Comparison of ENCODE assay signal across 8 mouse cellular contexts in the genomic region with DNA sequence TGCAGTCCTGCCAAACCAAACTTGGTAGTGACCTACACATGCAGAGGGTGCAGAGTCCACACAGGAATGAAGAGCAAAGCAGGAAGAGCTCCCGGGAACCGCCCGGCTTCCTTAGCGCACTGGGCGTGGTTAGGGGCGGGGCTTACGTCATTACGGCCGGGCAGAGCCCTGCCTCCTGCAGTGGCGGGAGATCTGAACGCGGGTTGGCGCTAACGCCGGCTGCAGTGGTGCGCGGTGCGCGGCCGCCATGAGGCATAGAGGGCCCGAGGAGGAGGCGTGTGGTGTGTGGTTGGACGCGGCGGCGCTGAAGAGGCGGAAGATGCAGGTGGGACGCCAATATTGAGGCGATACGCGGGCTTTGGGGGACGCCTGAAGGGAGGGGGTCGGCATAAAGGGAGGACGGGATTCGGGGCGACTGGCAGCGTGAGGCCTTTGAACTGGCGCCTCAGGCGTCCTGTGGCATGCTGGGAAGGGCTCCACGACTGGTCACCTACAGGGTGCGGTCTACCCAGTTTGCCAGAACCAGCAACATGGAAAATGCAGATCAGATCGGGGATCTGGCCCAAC. TPM values are rescaled to one million over a fixed set of nuclear protein-coding genes. Genes with fewer than 3 reads are reported as not detected.
DNase-seq lines count a peak whose midpoint lies in the region; ATAC-seq and TF ChIP-seq lines count a peak whose summit lies in the region.

Gene Aunip (plus strand): TSS at position 155 of the 567 bp plus-strand sequence.

- peak within 1 kb of the TSS; percentile 43; the same call in 1 of the 2 replicates for H3K27ac ChIP-seq in ES-Bruce4 (ENCODE audit: insufficient read depth, low read length)
- peak within 1 kb of the TSS; percentile 78 for H3K27ac ChIP-seq in forebrain, embryonic 12.5 days
- H3K27ac ChIP-seq in neural tube, embryonic 14.5 days (ENCODE audit: low read depth, low read length): no peak within 1 kb of the TSS
- peak within 1 kb of the TSS; percentile 85 for H3K27ac ChIP-seq in testis, adult 2 months (ENCODE audit: control insufficient read depth, insufficient read depth, low read depth, low read length)

- no peaks in the 10 kb centered on the region; the same call in 1 of the 2 replicates for H3K36me3 ChIP-seq in ES-Bruce4 (ENCODE audit: control insufficient read depth, insufficient read depth, low read length, poor library complexity, severe bottlenecking)
- peaks cover 3% of the 10 kb centered on the region; the same call in 1 of the 2 replicates for H3K36me3 ChIP-seq in forebrain, embryonic 12.5 days (replicated peaks)
- H3K36me3 ChIP-seq in neural tube, embryonic 14.5 days (ENCODE audit: control insufficient read depth, insufficient read depth, low read length): no peaks in the 10 kb centered on the region
- no peaks in the 10 kb centered on the region for H3K36me3 ChIP-seq in testis, adult 2 months (ENCODE audit: control insufficient read depth, insufficient read depth, low read length)

- intact Hi-C loops in heart, postnatal 10 days (cut with DNase I): no loop called here

- 0 out of 2 replicates have a peak, but pooled peaks have one; percentile 4 for TF ChIP-seq EP300 in ES-Bruce4 (IDR thresholded peaks at IDR 0.05; ENCODE audit: insufficient read depth, low read depth, low read length)

- ATAC-seq in forebrain, embryonic 12.5 days (ENCODE audit: low FRiP score): peak; percentile 95
- ATAC-seq in neural tube, embryonic 14.5 days (ENCODE audit: low read depth): peak; percentile 94

- H3K27me3 ChIP-seq in ES-Bruce4 (ENCODE audit: control insufficient read depth, insufficient read depth, low read length, poor library complexity, severe bottlenecking): no peaks in the 10 kb centered on the region
- no peaks in the 10 kb centered on the region for H3K27me3 ChIP-seq in forebrain, embryonic 12.5 days
- H3K27me3 ChIP-seq in neural tube, embryonic 14.5 days (ENCODE audit: control insufficient read depth, insufficient read depth, low read length): no peaks in the 10 kb centered on the region
- no peaks in the 10 kb centered on the region for H3K27me3 ChIP-seq in testis, adult 2 months (ENCODE audit: control insufficient read depth, insufficient read depth, low read length)

- peak within 1 kb of the TSS; percentile 77 for H3K4me2 ChIP-seq in forebrain, embryonic 12.5 days
- peak within 1 kb of the TSS; percentile 62 for H3K4me2 ChIP-seq in neural tube, embryonic 14.5 days (ENCODE audit: low read depth, low read length)

- H3K9ac ChIP-seq in ES-Bruce4 (ENCODE audit: low read depth, poor library complexity, severe bottlenecking): peak within 1 kb of the TSS; percentile 77
- peak within 1 kb of the TSS; percentile 64 for H3K9ac ChIP-seq in forebrain, embryonic 12.5 days
- H3K9ac ChIP-seq in neural tube, embryonic 14.5 days (replicated peaks; ENCODE audit: low read depth, low read length): no peak within 1 kb of the TSS

- peak; percentile 90 for DNase-seq in c-Kit-positive CD71-positive TER-119-positive erythroid progenitor cells, embryonic 14.5 days (ENCODE audit: low spot score)
- DNase-seq in heart, postnatal 10 days: peak; percentile 91 to 95
- DNase-seq in kidney, postnatal 4 days: peak; percentile 98
- peak; percentile 85 to 91 for DNase-seq in lung, adult 18-20 months

- no peak for TF ChIP-seq CTCF in ES-Bruce4 (IDR thresholded peaks at IDR 0.05; ENCODE audit: low read depth, low read length)
- TF ChIP-seq CTCF in testis, adult 2 months (IDR thresholded peaks at IDR 0.05; ENCODE audit: control insufficient read depth, insufficient read depth, insufficient replicate concordance, low read depth, low read length): no peak

- H3K4me3 ChIP-seq in ES-Bruce4 (ENCODE audit: low read depth, low read length): peak within 1 kb of the TSS; percentile 91
- peak within 1 kb of the TSS; percentile 65 for H3K4me3 ChIP-seq in forebrain, embryonic 12.5 days (replicated peaks)
- peak within 1 kb of the TSS; percentile 39 for H3K4me3 ChIP-seq in neural tube, embryonic 14.5 days (ENCODE audit: low read depth, low read length)
- peak within 1 kb of the TSS; percentile 99 for H3K4me3 ChIP-seq in testis, adult 2 months (ENCODE audit: control insufficient read depth, low read depth, low read length)

- WGBS in forebrain, embryonic 12.5 days: under 1% methylated on average over 42 of the region's 42 CpGs
- under 1% methylated on average over 42 of the region's 42 CpGs for WGBS in neural tube, embryonic 14.5 days

- H3K4me1 ChIP-seq in ES-Bruce4 (ENCODE audit: control insufficient read depth, insufficient read depth, low read length): peaks cover 3% of the 10 kb centered on the region
- peaks cover 25% of the 10 kb centered on the region for H3K4me1 ChIP-seq in forebrain, embryonic 12.5 days
- H3K4me1 ChIP-seq in neural tube, embryonic 14.5 days (ENCODE audit: control insufficient read depth, insufficient read depth, low read length): no peaks in the 10 kb centered on the region
- peaks cover 10% of the 10 kb centered on the region for H3K4me1 ChIP-seq in testis, adult 2 months (ENCODE audit: control insufficient read depth, insufficient read depth, low read length)

- TF ChIP-seq POLR2A in ES-Bruce4 (IDR thresholded peaks at IDR 0.05; ENCODE audit: insufficient read depth, low read length): no peak
- TF ChIP-seq POLR2A in testis, adult 2 months (IDR thresholded peaks at IDR 0.05; ENCODE audit: control insufficient read depth, low read depth, low read length): peak; percentile 76

- H3K9me3 ChIP-seq in ES-Bruce4 (replicated peaks; ENCODE audit: control insufficient read depth, insufficient read depth, low read length, poor library complexity, severe bottlenecking): no peaks in the 10 kb centered on the region
- no peaks in the 10 kb centered on the region for H3K9me3 ChIP-seq in forebrain, embryonic 12.5 days
- no peaks in the 10 kb centered on the region for H3K9me3 ChIP-seq in neural tube, embryonic 14.5 days (ENCODE audit: control insufficient read depth, low read length)

RNA-seq across cellular contexts. Expression of gene Aunip, which starts in this region (rescaled TPM):
- polyA plus RNA-seq in ES-Bruce4 (2011; ENCODE audit: insufficient read depth, insufficient read length, low read depth, missing spikeins): 32.4 and 38.3 TPM in 2 replicates
- polyA plus RNA-seq in forebrain, embryonic 12.5 days (2016; fragmentation: Nextera tagmentation; extraction: Ambion mirVana): 14.1 and 15.4 TPM in 2 replicates
- 1 to 10 TPM in 1 of 2 experiments, under 1 TPM in 1; 0.60 to 1.1 TPM for total RNA-seq in heart, postnatal 10 days (2021)
- polyA plus RNA-seq in neural tube, embryonic 14.5 days (2014; fragmentation: Nextera tagmentation; extraction: Ambion mirVana): 0.43 and 0.76 TPM in 2 replicates
- polyA plus RNA-seq in testis, adult 2 months (2012; rRNA removed): 3.7 and 3.8 TPM in 2 replicates

Comparison
In these comparisons a context has a peak if more than half of its experiments do, and no peak if none do; other contexts are left out.
1. Peak in ATAC-seq, H3K4me3 ChIP-seq and H3K4me2 ChIP-seq in neural tube, embryonic 14.5 days; RNA of the gene not detected or under 1 TPM.
2. H3K4me3 ChIP-seq: peak in every context shown above with its lines; median percentile 99 in testis, adult 2 months; 91 in ES-Bruce4; 65 in forebrain, embryonic 12.5 days; 39 in neural tube, embryonic 14.5 days.